Mouse (Mus musculus): ENCODE data around the gene 4930583I09Rik. TPM values are rescaled to one million over a fixed set of nuclear protein-coding genes. Genes with fewer than 3 reads are reported as not detected.

Gene 4930583I09Rik
- polyA plus RNA-seq, 2 experiments, result not detected

- H3K9ac ChIP-seq (replicated peaks), result no peak overlapping the region
- H3K27ac ChIP-seq, result no peak overlapping the region
- H3K9me3 ChIP-seq (ENCODE audit: control insufficient read depth, low read length), result no peaks in the 10 kb centered on the region
- H3K36me3 ChIP-seq (replicated peaks; ENCODE audit: control insufficient read depth, insufficient read depth, low read depth), result no peaks in the 10 kb centered on the region
- DNase-seq (ENCODE audit: low read depth in 3 of 3, low spot score in 3 of 3) (peak in 1 of 3 experiments; percentile 10), ATAC-seq (ENCODE audit: insufficient read depth) (no peak)
- no peaks in the 10 kb centered on the region for H3K4me1 ChIP-seq (replicated peaks; ENCODE audit: control insufficient read depth in 2 of 2, insufficient read depth in 2 of 2, low read length in 1 of 2)
- H3K27me3 ChIP-seq (ENCODE audit: control insufficient read depth, insufficient read depth, low read length), result no peaks in the 10 kb centered on the region
- no peak for TF ChIP-seq CTCF (IDR thresholded peaks at IDR 0.05; ENCODE audit: low read depth)
- TF ChIP-seq EP300 (IDR thresholded peaks at IDR 0.05; ENCODE audit: low read depth), result no peak
- no peak overlapping the region for H3K4me3 ChIP-seq (ENCODE audit: insufficient read depth in 1 of 2, low read depth in 2 of 2, low read length in 2 of 2)
- H3K4me2 ChIP-seq (ENCODE audit: low read depth), result no peak overlapping the region
- 25% methylated on average over 7 of the region's 7 CpGs for WGBS (ENCODE audit: insufficient replicate concordance)
These were observed 14.9 kb downstream of the 4930583I09Rik start for GRCm38 (mm10) chr17:64820841-64821593.

- Histone ChIP-seq H3K4me3 (ENCODE audit: insufficient read depth in 1 of 2, low read depth in 2 of 2, low read length in 2 of 2) (no peak overlapping the region), H3K27ac (no peak overlapping the region), H3K4me1 (replicated peaks; ENCODE audit: control insufficient read depth in 2 of 2, insufficient read depth in 2 of 2, low read length in 1 of 2) (no peaks in the 10 kb centered on the region), H3K27me3 (ENCODE audit: control insufficient read depth, insufficient read depth, low read length) (no peaks in the 10 kb centered on the region), H3K36me3 (replicated peaks; ENCODE audit: control insufficient read depth, insufficient read depth, low read depth) (no peaks in the 10 kb centered on the region), H3K9ac (replicated peaks) (no peak overlapping the region), H3K9me3 (ENCODE audit: control insufficient read depth, low read length) (no peaks in the 10 kb centered on the region), H3K4me2 (ENCODE audit: low read depth) (no peak overlapping the region)
- no peak for TF ChIP-seq EP300 (IDR thresholded peaks at IDR 0.05; ENCODE audit: low read depth)
- ATAC-seq (ENCODE audit: insufficient read depth) (no peak), DNase-seq (ENCODE audit: low read depth in 3 of 3, low spot score in 3 of 3) (no peak)
- 84% methylated on average over 3 of the region's 3 CpGs for WGBS (ENCODE audit: insufficient replicate concordance)
These were observed 19.6 kb downstream of the 4930583I09Rik start for GRCm38 (mm10) chr17:64816298-64816697.

GRCm38 (mm10) chr17:64815806-64816205, 20.1 kb downstream of the 4930583I09Rik start:
- ATAC-seq (ENCODE audit: insufficient read depth) (no peak), DNase-seq (ENCODE audit: low read depth in 3 of 3, low spot score in 3 of 3) (no peak)
- H3K9me3 ChIP-seq (ENCODE audit: control insufficient read depth, low read length), result no peaks in the 10 kb centered on the region
- H3K27ac ChIP-seq, result no peak overlapping the region
- H3K4me1 ChIP-seq (replicated peaks; ENCODE audit: control insufficient read depth in 2 of 2, insufficient read depth in 2 of 2, low read length in 1 of 2), result no peaks in the 10 kb centered on the region
- 49% methylated on average over 2 of the region's 2 CpGs for WGBS (ENCODE audit: insufficient replicate concordance)
- H3K36me3 ChIP-seq (replicated peaks; ENCODE audit: control insufficient read depth, insufficient read depth, low read depth), result no peaks in the 10 kb centered on the region
- H3K4me2 ChIP-seq (ENCODE audit: low read depth), result no peak overlapping the region
- H3K27me3 ChIP-seq (ENCODE audit: control insufficient read depth, insufficient read depth, low read length), result no peaks in the 10 kb centered on the region
- no peak overlapping the region for H3K9ac ChIP-seq (replicated peaks)
- H3K4me3 ChIP-seq (ENCODE audit: insufficient read depth in 1 of 2, low read depth in 2 of 2, low read length in 2 of 2), result no peak overlapping the region
- TF ChIP-seq EP300 (IDR thresholded peaks at IDR 0.05; ENCODE audit: low read depth), result no peak
- TF ChIP-seq CTCF (IDR thresholded peaks at IDR 0.05; ENCODE audit: low read depth), result no peak

- H3K36me3 ChIP-seq (replicated peaks; ENCODE audit: control insufficient read depth, insufficient read depth, low read depth), result no peaks in the 10 kb centered on the region
- TF ChIP-seq CTCF (IDR thresholded peaks at IDR 0.05; ENCODE audit: low read depth) (no peak), EP300 (IDR thresholded peaks at IDR 0.05; ENCODE audit: low read depth) (no peak)
- 62% methylated on average over 6 of the region's 6 CpGs for WGBS (ENCODE audit: insufficient replicate concordance)
These were observed 22.3 kb downstream of the 4930583I09Rik start for GRCm38 (mm10) chr17:64813568-64813967.

GRCm38 (mm10) chr17:64806035-64806589, 29.8 kb downstream of the 4930583I09Rik start:
- no peak for TF ChIP-seq EP300 (IDR thresholded peaks at IDR 0.05; ENCODE audit: low read depth)
- TF ChIP-seq CTCF (IDR thresholded peaks at IDR 0.05; ENCODE audit: low read depth), result no peak
- H3K27me3 ChIP-seq (ENCODE audit: control insufficient read depth, insufficient read depth, low read length), result no peaks in the 10 kb centered on the region
- 73% methylated on average over 8 of the region's 8 CpGs for WGBS (ENCODE audit: insufficient replicate concordance)
- no peak overlapping the region for H3K27ac ChIP-seq
- DNase-seq (ENCODE audit: low read depth in 3 of 3, low spot score in 3 of 3), result no peak
- no peak overlapping the region for H3K4me2 ChIP-seq (ENCODE audit: low read depth)
- H3K9me3 ChIP-seq (ENCODE audit: control insufficient read depth, low read length), result no peaks in the 10 kb centered on the region
- H3K36me3 ChIP-seq (replicated peaks; ENCODE audit: control insufficient read depth, insufficient read depth, low read depth), result no peaks in the 10 kb centered on the region
- H3K9ac ChIP-seq (replicated peaks), result no peak overlapping the region
- no peak for ATAC-seq (ENCODE audit: insufficient read depth)
- H3K4me3 ChIP-seq (ENCODE audit: insufficient read depth in 1 of 2, low read depth in 2 of 2, low read length in 2 of 2), result no peak overlapping the region
- H3K4me1 ChIP-seq (replicated peaks; ENCODE audit: control insufficient read depth in 2 of 2, insufficient read depth in 2 of 2, low read length in 1 of 2), result no peaks in the 10 kb centered on the region

More at GRCm38 (mm10) chr17:64813568-64813967, 22.3 kb downstream of the 4930583I09Rik start:
- Histone ChIP-seq H3K4me2 (ENCODE audit: low read depth) (no peak overlapping the region), H3K4me3 (ENCODE audit: insufficient read depth in 1 of 2, low read depth in 2 of 2, low read length in 2 of 2) (no peak overlapping the region), H3K4me1 (replicated peaks; ENCODE audit: control insufficient read depth in 2 of 2, insufficient read depth in 2 of 2, low read length in 1 of 2) (no peaks in the 10 kb centered on the region), H3K9ac (replicated peaks) (no peak overlapping the region), H3K27me3 (ENCODE audit: control insufficient read depth, insufficient read depth, low read length) (no peaks in the 10 kb centered on the region), H3K9me3 (ENCODE audit: control insufficient read depth, low read length) (no peaks in the 10 kb centered on the region), H3K27ac (no peak overlapping the region)
- ATAC-seq (ENCODE audit: insufficient read depth), result no peak
- DNase-seq (ENCODE audit: low read depth in 3 of 3, low spot score in 3 of 3), result no peak
